Mouse (Mus musculus): ENCODE data around the gene Cdh16. TPM values are rescaled to one million over a fixed set of nuclear protein-coding genes. Genes with fewer than 3 reads are reported as not detected.
A peak's percentile ranks its signal among the peaks of the same experiment; 100 is the strongest.

The Cdh16 gene
- polyA plus RNA-seq, 1 experiment from 2014 or later = not detected

GRCm38 (mm10) chr8:104631975-104632374 lies 7.8 kb upstream of the Cdh16 start:
- 33% methylated on average over 5 of the region's 5 CpGs for WGBS
- Histone ChIP-seq H3K9me3 (no peaks in the 10 kb centered on the region), H3K36me3 (replicated peaks) (peaks cover 8% of the 10 kb centered on the region), H3K4me1 (peaks cover 14% of the 10 kb centered on the region), H3K27ac (no peak overlapping the region), H3K9ac (no peak overlapping the region), H3K4me3 (replicated peaks) (no peak overlapping the region), H3K27me3 (peaks cover 38% of the 10 kb centered on the region), H3K4me2 (no peak overlapping the region; the same call in 1 of the 2 replicates)
- no peak for ATAC-seq (ENCODE audit: low FRiP score)

- peaks cover 38% of the 10 kb centered on the region for H3K27me3 ChIP-seq
- H3K4me1 ChIP-seq = peaks cover 14% of the 10 kb centered on the region
- 0% methylated on average over 17 of the region's 28 CpGs for WGBS
- peak; percentile 65 for ATAC-seq (ENCODE audit: low FRiP score)
- H3K4me3 ChIP-seq (replicated peaks) = peak within 1 kb of the TSS; percentile 42
- H3K9me3 ChIP-seq = no peaks in the 10 kb centered on the region
- H3K27ac ChIP-seq = no peak within 1 kb of the TSS
- peaks cover 8% of the 10 kb centered on the region for H3K36me3 ChIP-seq (replicated peaks)
- peak within 1 kb of the TSS; percentile 74 for H3K4me2 ChIP-seq
- peak within 1 kb of the TSS; percentile 59 for H3K9ac ChIP-seq
These were observed 6.9 kb upstream of the Cdh16 start, which contains the start of gene Rrad for GRCm38 (mm10) chr8:104630981-104631663. Gene Rrad, minus strand, starts transcription at chr8:104631327.

GRCm38 (mm10) chr8:104630574-104630973 lies 6.4 kb upstream of the Cdh16 start:
- peak; percentile 40; the same call in 1 of the 2 replicates for ATAC-seq (ENCODE audit: low FRiP score)
- H3K27ac ChIP-seq = no peak overlapping the region
- under 1% methylated on average over 36 of the region's 36 CpGs for WGBS

DNA sequence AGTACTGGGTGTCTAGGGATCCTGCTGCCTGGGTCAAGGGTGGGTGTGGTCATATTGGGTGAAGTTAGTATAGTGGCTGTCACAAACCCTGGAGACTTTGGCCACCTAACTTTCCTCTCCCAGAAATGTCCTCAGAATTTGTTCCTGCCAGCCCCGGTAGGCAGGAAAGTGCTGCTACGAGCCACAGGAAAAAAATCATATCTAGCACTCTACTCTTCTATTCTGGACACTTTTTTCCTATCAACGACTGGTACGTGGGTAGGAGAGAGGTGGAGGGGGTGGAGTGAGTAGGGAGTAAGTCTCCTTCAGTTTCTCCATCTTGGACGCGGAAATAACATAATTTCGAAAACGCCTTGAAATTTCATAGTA lies 5.9 kb upstream of the Cdh16 start:
- Histone ChIP-seq H3K4me1 (peaks cover 14% of the 10 kb centered on the region), H3K36me3 (replicated peaks) (no peaks in the 10 kb centered on the region), H3K4me3 (replicated peaks) (peak overlapping the region; percentile 42; the same call in 1 of the 2 replicates), H3K27ac (no peak overlapping the region), H3K9ac (no peak overlapping the region; the same call in 1 of the 2 replicates), H3K27me3 (peaks cover 38% of the 10 kb centered on the region), H3K4me2 (peak overlapping the region; percentile 74), H3K9me3 (no peaks in the 10 kb centered on the region)
- no peak for ATAC-seq (ENCODE audit: low FRiP score)
- 37% methylated on average over 8 of the region's 8 CpGs for WGBS

More at GRCm38 (mm10) chr8:104630574-104630973, 6.4 kb upstream of the Cdh16 start:
- Histone ChIP-seq H3K4me2 (peak overlapping the region; percentile 74), H3K36me3 (replicated peaks) (peaks cover 2% of the 10 kb centered on the region; the same call in 1 of the 2 replicates), H3K4me3 (replicated peaks) (peak overlapping the region; percentile 42), H3K9me3 (no peaks in the 10 kb centered on the region), H3K27me3 (peaks cover 38% of the 10 kb centered on the region), H3K4me1 (peaks cover 14% of the 10 kb centered on the region), H3K9ac (peak overlapping the region; percentile 59; the same call in 1 of the 2 replicates)

DNA sequence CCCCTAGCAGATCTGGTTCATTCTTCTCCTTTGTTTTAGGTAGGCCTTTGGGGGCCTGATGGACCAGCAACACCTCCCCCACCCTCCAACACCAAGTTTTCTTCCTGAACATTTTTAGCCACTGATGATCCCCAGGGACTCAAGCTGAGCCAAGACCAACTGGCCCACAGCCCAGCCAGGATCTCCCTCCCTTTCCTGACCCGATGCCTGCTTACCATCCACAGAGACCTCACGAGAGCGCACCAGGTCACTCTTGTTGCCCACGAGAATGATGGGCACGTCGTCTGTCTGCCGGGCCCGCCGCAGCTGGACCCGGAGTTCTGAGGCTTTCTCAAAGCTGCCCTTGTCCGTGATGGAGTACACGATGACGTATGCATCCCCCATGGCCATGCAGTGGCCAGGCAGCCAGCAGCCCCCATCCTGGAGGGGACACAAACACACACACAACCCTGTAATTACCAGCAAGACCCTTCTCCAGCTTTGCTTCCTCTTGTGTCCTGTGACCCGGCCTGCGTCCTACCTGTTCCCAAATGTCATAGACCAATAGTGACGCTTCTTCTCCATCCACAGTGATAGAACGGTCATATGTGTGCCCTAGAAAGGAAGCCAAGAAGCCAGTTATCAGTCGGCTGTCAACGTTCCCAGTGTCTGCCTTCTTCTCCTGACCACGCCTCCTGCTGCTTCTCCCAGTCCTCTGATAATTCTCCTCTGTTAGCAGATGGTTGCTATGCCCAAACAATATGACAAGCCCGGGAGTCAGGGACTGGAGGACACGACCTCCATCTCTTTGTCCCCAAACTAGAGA lies 5.3 kb upstream of the Cdh16 start:
- no peak for ATAC-seq (ENCODE audit: low FRiP score)
- 79% methylated on average over 22 of the region's 22 CpGs for WGBS

GRCm38 (mm10) chr8:104628402-104628801 lies 4.2 kb upstream of the Cdh16 start:
- Histone ChIP-seq H3K27me3 (peaks cover 38% of the 10 kb centered on the region), H3K4me2 (no peak overlapping the region), H3K36me3 (replicated peaks) (no peaks in the 10 kb centered on the region), H3K9me3 (no peaks in the 10 kb centered on the region), H3K4me1 (peaks cover 14% of the 10 kb centered on the region), H3K9ac (no peak overlapping the region), H3K4me3 (replicated peaks) (no peak overlapping the region), H3K27ac (no peak overlapping the region)
- ATAC-seq (ENCODE audit: low FRiP score) = no peak
- WGBS = 92% methylated on average over 21 of the region's 21 CpGs

More for the DNA sequence above, 5.3 kb upstream of the Cdh16 start:
- Histone ChIP-seq H3K9ac (no peak overlapping the region), H3K27me3 (peaks cover 38% of the 10 kb centered on the region), H3K36me3 (replicated peaks) (no peaks in the 10 kb centered on the region), H3K4me3 (replicated peaks) (no peak overlapping the region), H3K27ac (no peak overlapping the region), H3K4me1 (peaks cover 14% of the 10 kb centered on the region), H3K4me2 (no peak overlapping the region), H3K9me3 (no peaks in the 10 kb centered on the region)

DNA sequence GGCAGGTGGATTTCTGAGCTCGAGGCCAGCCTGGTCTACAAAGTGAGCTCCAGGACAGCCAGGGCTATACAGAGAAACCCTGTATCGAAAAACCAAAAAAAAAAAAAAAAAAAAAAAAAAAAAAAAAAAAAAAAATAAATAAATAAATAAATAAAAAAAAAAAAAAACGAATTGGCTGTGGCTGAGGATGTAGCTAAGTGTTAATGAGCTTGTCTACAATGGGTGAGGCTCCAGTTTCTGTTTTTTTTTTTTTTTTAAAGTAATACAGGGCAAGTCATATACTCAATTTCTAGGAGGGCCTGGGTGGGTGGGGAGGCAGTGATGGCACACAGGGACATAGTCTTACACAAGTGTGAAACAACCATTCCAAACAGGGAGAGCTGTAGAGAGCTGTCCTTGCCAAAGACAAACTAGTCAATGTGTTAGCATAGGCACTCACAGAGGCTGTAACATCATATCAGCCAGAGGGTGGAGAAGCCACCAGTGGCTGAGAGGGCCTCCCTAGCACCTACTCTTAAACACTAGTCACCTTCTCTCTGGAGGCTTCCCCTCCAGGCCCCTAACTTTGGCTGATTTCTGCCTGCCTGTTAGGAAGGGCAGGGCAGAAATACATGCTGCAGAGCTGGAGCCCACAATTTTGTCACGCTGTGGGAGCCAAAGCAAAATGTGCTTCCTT lies 3.0 kb upstream of the Cdh16 start:
- H3K27me3 ChIP-seq = peaks cover 38% of the 10 kb centered on the region
- peaks cover 14% of the 10 kb centered on the region for H3K4me1 ChIP-seq
- no peaks in the 10 kb centered on the region for H3K9me3 ChIP-seq
- H3K4me3 ChIP-seq (replicated peaks) = no peak overlapping the region
- 64% methylated on average over 4 of the region's 4 CpGs for WGBS
- H3K36me3 ChIP-seq (replicated peaks) = no peaks in the 10 kb centered on the region
- no peak overlapping the region for H3K9ac ChIP-seq
- no peak for ATAC-seq (ENCODE audit: low FRiP score)
- no peak overlapping the region for H3K4me2 ChIP-seq
- H3K27ac ChIP-seq = no peak overlapping the region

DNA sequence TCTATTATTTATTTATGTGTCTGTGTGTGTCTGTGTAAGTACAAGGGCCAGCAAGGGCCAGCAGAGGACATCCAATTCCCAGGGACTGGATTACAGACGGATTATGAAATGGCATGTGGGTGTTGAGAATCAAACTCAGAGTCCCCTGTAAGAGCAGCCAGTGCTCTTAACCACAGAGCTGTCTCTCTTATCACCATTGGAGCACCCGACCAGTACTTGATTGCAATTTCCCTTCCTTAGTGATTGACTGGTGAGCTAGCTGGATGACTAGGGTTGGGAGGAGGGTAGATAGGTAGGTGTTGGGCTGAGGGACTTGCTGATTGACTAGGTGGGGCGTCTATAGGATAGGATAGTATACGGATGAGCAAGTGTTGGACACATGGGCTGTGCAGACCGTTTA lies 3.4 kb downstream of the Cdh16 start:
- WGBS = 80% methylated on average over 5 of the region's 5 CpGs
- H3K36me3 ChIP-seq (replicated peaks) = no peaks in the 10 kb centered on the region
- H3K27me3 ChIP-seq = no peaks in the 10 kb centered on the region
- H3K4me3 ChIP-seq (replicated peaks) = no peak overlapping the region
- no peak for ATAC-seq (ENCODE audit: low FRiP score)
- H3K4me1 ChIP-seq = no peaks in the 10 kb centered on the region
- 0 out of 2 replicates have a peak, but pooled peaks cover 2% of the 10 kb centered on the region for H3K9me3 ChIP-seq
- no peak overlapping the region for H3K27ac ChIP-seq
- H3K9ac ChIP-seq = no peak overlapping the region
- H3K4me2 ChIP-seq = no peak overlapping the region

DNA sequence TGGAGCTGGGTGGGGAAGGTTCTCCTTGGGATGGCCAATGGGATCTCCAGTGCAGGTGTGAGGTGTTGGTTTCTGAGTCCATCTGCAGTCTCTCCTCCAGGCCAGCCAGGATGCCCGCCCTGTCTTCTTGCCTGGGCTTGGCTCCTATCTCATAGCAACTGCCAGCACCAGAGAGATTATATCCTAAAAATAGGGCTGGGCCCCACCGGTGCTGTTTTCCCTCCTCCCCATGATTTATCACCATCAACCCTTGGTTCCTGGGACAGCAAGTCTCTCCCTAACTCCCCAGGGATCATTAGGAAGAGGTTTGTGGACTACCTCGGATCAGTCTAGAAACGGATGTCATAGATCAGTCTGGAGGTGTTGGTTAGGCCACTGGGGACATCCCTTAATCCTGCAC lies 11.1 kb downstream of the Cdh16 start:
- no peak for ATAC-seq (ENCODE audit: low FRiP score)
- Histone ChIP-seq H3K27me3 (peaks cover 5% of the 10 kb centered on the region; the same call in 1 of the 2 replicates), H3K4me3 (replicated peaks) (no peak overlapping the region), H3K36me3 (replicated peaks) (no peaks in the 10 kb centered on the region), H3K27ac (no peak overlapping the region), H3K4me1 (no peaks in the 10 kb centered on the region), H3K9ac (no peak overlapping the region), H3K9me3 (no peaks in the 10 kb centered on the region), H3K4me2 (no peak overlapping the region)
- 86% methylated on average over 4 of the region's 4 CpGs for WGBS

DNA sequence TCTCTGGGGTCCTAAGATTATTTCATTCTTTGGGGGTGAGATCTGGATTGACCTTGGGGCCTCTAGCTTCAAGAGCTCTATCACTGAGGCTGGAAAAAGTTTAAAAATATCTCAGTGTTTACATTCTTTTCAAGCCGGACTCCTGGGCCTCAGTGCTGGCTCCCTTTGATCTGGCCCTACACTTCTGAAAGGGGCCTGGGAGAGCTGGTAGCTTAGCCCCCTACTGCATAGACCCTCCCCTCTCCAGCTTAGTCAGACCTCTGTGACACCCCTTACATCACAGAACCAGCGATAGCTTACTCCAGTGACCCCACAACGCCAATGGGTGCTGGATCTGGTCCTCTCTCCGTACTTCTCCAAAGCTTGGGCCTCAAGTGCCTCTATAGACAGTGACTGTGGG lies 12.6 kb downstream of the Cdh16 start:
- H3K27me3 ChIP-seq = peaks cover 5% of the 10 kb centered on the region; the same call in 1 of the 2 replicates
- no peak overlapping the region for H3K27ac ChIP-seq
- H3K4me3 ChIP-seq (replicated peaks) = no peak overlapping the region
- H3K9me3 ChIP-seq = no peaks in the 10 kb centered on the region
- H3K36me3 ChIP-seq (replicated peaks) = no peaks in the 10 kb centered on the region
- 82% methylated on average over 4 of the region's 4 CpGs for WGBS
- H3K4me2 ChIP-seq = no peak overlapping the region
- H3K4me1 ChIP-seq = no peaks in the 10 kb centered on the region
- no peak for ATAC-seq (ENCODE audit: low FRiP score)
- H3K9ac ChIP-seq = no peak overlapping the region

DNA sequence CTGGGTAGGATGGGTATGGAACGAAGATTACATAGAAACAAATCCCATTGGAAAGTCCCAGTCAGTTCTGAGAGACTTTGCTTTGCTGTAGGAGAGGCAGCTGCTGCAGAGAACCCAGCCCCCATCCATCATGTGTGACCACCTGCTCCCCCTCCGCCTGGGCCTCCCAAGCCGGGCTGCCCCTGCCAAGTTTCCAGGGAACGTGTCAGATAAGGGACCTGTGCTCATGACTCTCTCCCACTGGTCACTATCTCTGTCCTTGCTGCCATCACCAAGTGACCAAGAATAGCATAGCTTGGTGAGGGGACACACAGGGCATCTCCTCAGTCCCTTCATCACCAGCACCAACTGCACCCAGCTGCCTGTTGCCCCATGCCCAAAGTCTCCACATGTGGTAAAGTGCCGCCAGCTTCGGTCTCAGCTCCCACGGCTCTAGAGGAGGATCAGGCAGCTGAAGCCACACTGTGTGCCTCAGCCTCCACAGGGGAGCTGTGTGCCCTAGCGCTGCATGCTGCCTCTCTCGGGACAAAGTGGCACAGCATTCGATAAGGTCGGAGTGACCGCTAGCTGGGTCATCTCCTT lies 13.9 kb downstream of the Cdh16 start:
- Histone ChIP-seq H3K4me3 (replicated peaks) (no peak overlapping the region), H3K9ac (no peak overlapping the region), H3K4me2 (no peak overlapping the region), H3K27me3 (peaks cover 5% of the 10 kb centered on the region; the same call in 1 of the 2 replicates), H3K9me3 (no peaks in the 10 kb centered on the region), H3K36me3 (replicated peaks) (no peaks in the 10 kb centered on the region), H3K27ac (no peak overlapping the region), H3K4me1 (no peaks in the 10 kb centered on the region)
- ATAC-seq (ENCODE audit: low FRiP score) = no peak
- WGBS = 82% methylated on average over 12 of the region's 12 CpGs

DNA sequence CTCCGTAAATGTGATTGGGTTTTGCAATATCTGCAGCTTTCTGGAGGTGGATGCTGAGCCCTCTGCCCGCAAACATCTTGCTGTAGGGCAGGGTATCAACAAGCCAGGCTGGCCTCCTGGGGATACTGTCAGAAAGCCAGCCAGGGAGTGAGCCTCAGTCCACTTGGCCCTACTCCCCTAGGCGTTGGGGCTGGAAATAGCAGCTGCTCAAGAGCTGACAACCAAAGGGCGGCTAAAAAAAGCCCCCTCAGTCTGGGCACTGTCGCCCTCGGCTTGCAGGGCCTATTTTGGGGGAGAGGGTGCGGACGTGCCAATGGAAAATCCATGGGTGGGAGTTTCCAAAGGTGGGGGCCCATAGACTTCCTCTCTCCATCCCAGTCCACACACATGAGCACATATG lies 15.0 kb downstream of the Cdh16 start:
- H3K36me3 ChIP-seq (replicated peaks) = no peaks in the 10 kb centered on the region
- no peak for ATAC-seq (ENCODE audit: low FRiP score)
- no peaks in the 10 kb centered on the region for H3K4me1 ChIP-seq
- WGBS = 79% methylated on average over 8 of the region's 8 CpGs
- no peak overlapping the region for H3K9ac ChIP-seq
- H3K4me3 ChIP-seq (replicated peaks) = no peak overlapping the region
- no peaks in the 10 kb centered on the region for H3K9me3 ChIP-seq
- H3K27me3 ChIP-seq = peaks cover 5% of the 10 kb centered on the region; the same call in 1 of the 2 replicates
- H3K4me2 ChIP-seq = no peak overlapping the region
- H3K27ac ChIP-seq = no peak overlapping the region
